ENCODE assay signal across 12 mouse cellular contexts in the genomic region with DNA sequence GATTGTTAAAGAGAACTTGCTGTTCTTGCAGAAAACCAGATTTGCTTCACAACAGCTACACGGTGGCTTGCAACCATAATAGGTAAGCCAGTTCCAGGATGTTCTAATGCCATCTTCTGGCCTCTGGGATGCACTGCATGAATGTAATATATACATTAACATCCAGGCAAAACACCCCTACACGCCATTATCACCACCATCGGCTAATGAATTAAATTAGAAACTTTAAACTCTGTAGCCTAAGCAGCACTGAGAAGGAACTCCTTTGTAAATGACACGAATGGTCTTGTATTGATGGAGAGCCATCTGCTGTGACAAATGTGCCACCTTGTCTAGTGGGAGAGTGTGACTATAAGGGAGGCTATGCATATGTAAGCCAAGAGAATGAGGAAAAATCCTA. TPM values are rescaled to one million over a fixed set of nuclear protein-coding genes. Genes with fewer than 3 reads are reported as not detected.
DNase-seq lines count a peak whose midpoint lies in the region; ATAC-seq lines count a peak whose summit lies in the region.
"Had no signal": no experiment of that assay in that cellular context is flagged by ENCODE, and none has a peak within 500 bp of the region (broad histone marks: within the 10 kb centered on the region; RNA-seq: fewer than 3 reads in every experiment).

No protein-coding gene starts in this region.

- no peak overlapping the region for H3K9ac ChIP-seq in hindbrain, embryonic 15.5 days
- H3K9ac ChIP-seq in hindbrain, embryonic 13.5 days: no peak overlapping the region
- no peak overlapping the region for H3K9ac ChIP-seq in embryonic facial prominence, embryonic 14.5 days (ENCODE audit: low read depth, low read length)
- H3K9ac ChIP-seq: limb, embryonic 15.5 days had no signal

- H3K9me3 ChIP-seq in hindbrain, embryonic 15.5 days: no peaks in the 10 kb centered on the region
- H3K9me3 ChIP-seq in hindbrain, embryonic 13.5 days: no peaks in the 10 kb centered on the region
- no peaks in the 10 kb centered on the region for H3K9me3 ChIP-seq in embryonic facial prominence, embryonic 14.5 days (ENCODE audit: control insufficient read depth, low read length)
- H3K9me3 ChIP-seq: limb, embryonic 15.5 days; midbrain, embryonic 10.5 days had no signal

- no peaks in the 10 kb centered on the region for H3K27me3 ChIP-seq in hindbrain, embryonic 15.5 days
- H3K27me3 ChIP-seq in hindbrain, embryonic 13.5 days: no peaks in the 10 kb centered on the region
- H3K27me3 ChIP-seq in embryonic facial prominence, embryonic 14.5 days (replicated peaks; ENCODE audit: control insufficient read depth, insufficient read depth, low read length): no peaks in the 10 kb centered on the region
- H3K27me3 ChIP-seq: limb, embryonic 15.5 days had no signal

- 53% methylated on average over 4 of the region's 4 CpGs for WGBS in hindbrain, embryonic 15.5 days
- WGBS in hindbrain, embryonic 13.5 days: 53% methylated on average over 4 of the region's 4 CpGs
- WGBS in embryonic facial prominence, embryonic 14.5 days: 51% methylated on average over 4 of the region's 4 CpGs

- H3K4me2 ChIP-seq in hindbrain, embryonic 15.5 days: no peak overlapping the region
- H3K4me2 ChIP-seq in hindbrain, embryonic 13.5 days: no peak overlapping the region
- no peak overlapping the region for H3K4me2 ChIP-seq in embryonic facial prominence, embryonic 14.5 days (ENCODE audit: low read depth, low read length)
- H3K4me2 ChIP-seq: limb, embryonic 15.5 days had no signal

- no peaks in the 10 kb centered on the region for H3K4me1 ChIP-seq in hindbrain, embryonic 15.5 days (replicated peaks)
- H3K4me1 ChIP-seq in hindbrain, embryonic 13.5 days (replicated peaks): no peaks in the 10 kb centered on the region
- no peaks in the 10 kb centered on the region for H3K4me1 ChIP-seq in embryonic facial prominence, embryonic 14.5 days (ENCODE audit: control insufficient read depth, insufficient read depth, low read length)
- H3K4me1 ChIP-seq: limb, embryonic 15.5 days; midbrain, embryonic 10.5 days had no signal

- H3K36me3 ChIP-seq in hindbrain, embryonic 15.5 days: no peaks in the 10 kb centered on the region
- no peaks in the 10 kb centered on the region for H3K36me3 ChIP-seq in hindbrain, embryonic 13.5 days
- H3K36me3 ChIP-seq in embryonic facial prominence, embryonic 14.5 days (ENCODE audit: control insufficient read depth, insufficient read depth, low read length): no peaks in the 10 kb centered on the region
- H3K36me3 ChIP-seq: limb, embryonic 15.5 days; midbrain, embryonic 10.5 days had no signal

- H3K4me3 ChIP-seq in hindbrain, embryonic 15.5 days: no peak overlapping the region
- no peak overlapping the region for H3K4me3 ChIP-seq in hindbrain, embryonic 13.5 days
- H3K4me3 ChIP-seq in embryonic facial prominence, embryonic 14.5 days (ENCODE audit: low read depth, low read length): no peak overlapping the region
- H3K4me3 ChIP-seq: limb, embryonic 15.5 days; midbrain, embryonic 10.5 days had no signal

- ATAC-seq in hindbrain, embryonic 15.5 days (ENCODE audit: low FRiP score, low read depth): peak; percentile 69; the same call in 1 of the 2 replicates
- no peak for ATAC-seq in hindbrain, embryonic 13.5 days (ENCODE audit: low FRiP score)
- ATAC-seq in embryonic facial prominence, embryonic 14.5 days (ENCODE audit: low read depth): no peak
- ATAC-seq in megakaryocyte-erythroid progenitor cell, adult 5-6 weeks (replicated peaks; ENCODE audit: low FRiP score, low TSS enrichment, poor library complexity, severe bottlenecking): no peak

- peak; percentile 77 for DNase-seq in 3T3-L1 (ENCODE audit: low read depth, low spot score)
- DNase-seq in A20 (ENCODE audit: low read depth, low spot score): peak; percentile 22
- peak; percentile 47 for DNase-seq in embryonic facial prominence, embryonic 14.5 days (ENCODE audit: low spot score)
- no peak for DNase-seq in urinary bladder, adult 18-20 months (ENCODE audit: low spot score in 2 of 2)
- DNase-seq: cerebellum, adult 2 months; gastrocnemius, postnatal 25 days; thymus, postnatal 14 days had no signal

- H3K27ac ChIP-seq in hindbrain, embryonic 15.5 days (replicated peaks): no peak overlapping the region
- H3K27ac ChIP-seq in hindbrain, embryonic 13.5 days: no peak overlapping the region
- no peak overlapping the region for H3K27ac ChIP-seq in embryonic facial prominence, embryonic 14.5 days (replicated peaks; ENCODE audit: low read depth, low read length)
- H3K27ac ChIP-seq: limb, embryonic 15.5 days; midbrain, embryonic 10.5 days had no signal

RNA-seq across cellular contexts. Expression of a gene that starts 11.5 kb away (rescaled TPM):
- 0.21 and 0.31 TPM in 2 replicates for polyA plus RNA-seq in hindbrain, embryonic 15.5 days (2015; fragmentation: Nextera tagmentation; extraction: Ambion mirVana)
- polyA plus RNA-seq in hindbrain, embryonic 13.5 days (2015; fragmentation: Nextera tagmentation; extraction: Ambion mirVana): 0.09 and 0.10 TPM in 2 replicates
- polyA plus RNA-seq in embryonic facial prominence, embryonic 14.5 days (2014; fragmentation: Nextera tagmentation; extraction: Ambion mirVana): 2.9 and 3.6 TPM in 2 replicates
- total RNA-seq in megakaryocyte-erythroid progenitor cell, adult 5-6 weeks (2014; fragmentation: Nextera tagmentation): 0.44 and 1.9 TPM in 2 replicates
- 1.1 TPM in 1 of 2 replicates, not detected in the other for total RNA-seq in megakaryocyte-erythroid progenitor cell, adult 5-6 weeks (2017)

Comparison
In these comparisons a context has a peak if more than half of its experiments do, and no peak if none do; other contexts are left out.
1. DNase-seq: peak in 3T3-L1 (single experiment), A20 (single experiment) and embryonic facial prominence, embryonic 14.5 days (single experiment); none in urinary bladder, adult 18-20 months (0 of 2).